15 mouse cellular contexts compared by ENCODE assay signal in the genomic region with DNA sequence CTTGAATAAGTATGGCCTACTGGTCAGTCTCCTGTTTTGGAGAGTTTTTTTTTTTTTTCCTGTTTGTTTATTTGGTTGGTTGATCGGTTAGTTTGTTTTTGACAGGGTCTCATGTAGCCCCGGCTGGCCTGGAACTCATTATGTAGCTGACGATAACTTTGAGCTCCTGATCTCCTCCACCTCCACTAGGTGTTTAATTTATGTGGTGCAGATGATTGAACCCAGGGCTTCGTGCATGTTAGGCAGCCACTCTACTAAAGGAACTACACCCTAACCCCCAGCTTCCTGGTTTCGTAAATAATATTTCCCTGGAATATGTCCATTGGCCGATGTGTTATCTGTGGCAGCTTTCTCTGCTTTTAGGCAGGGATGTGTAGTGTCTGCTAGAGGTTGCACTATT. TPM values are rescaled to one million over a fixed set of nuclear protein-coding genes. Genes with fewer than 3 reads are reported as not detected.
DNase-seq lines count a peak whose midpoint lies in the region.
"Had no signal": no experiment of that assay in that cellular context is flagged by ENCODE, and none has a peak within 500 bp of the region (broad histone marks: within the 10 kb centered on the region; RNA-seq: fewer than 3 reads in every experiment).

No protein-coding gene starts in this region.

- intact Hi-C loops in heart, postnatal 25 days (cut with DNase I), result no loop called here

- DNase-seq in heart, adult 11 months, result peak; percentile 36
- DNase-seq in heart, postnatal 25 days (ENCODE audit: low spot score), result no peak
- DNase-seq in testis, postnatal 10 days (ENCODE audit: low spot score), result peak; percentile 2
- no peak for DNase-seq in testis, postnatal 14 days (ENCODE audit: low spot score)
- peak; percentile 88 for DNase-seq in forelimb bud, embryonic 11.5 days (ENCODE audit: low read depth, low spot score)
- DNase-seq in frontal cortex, postnatal 36 days (ENCODE audit: low spot score in 2 of 2), result no peak
- DNase-seq in adrenal gland, postnatal 25 days, result no peak
- DNase-seq: adrenal gland, postnatal 14 days; cerebellum, adult 11-12 months; cerebellum, postnatal 10 days; heart, postnatal 14 days; kidney, adult 8-10 months; kidney, postnatal 4 days; layer of hippocampus, adult 9-11 months; thymus, postnatal 4 days had no signal

RNA-seq across cellular contexts. Expression of gene Mtx3, which starts 54.5 kb away (rescaled TPM):
- 1 to 10 TPM; 7.7 to 7.8 TPM for total RNA-seq in heart, postnatal 25 days (2021)
- total RNA-seq in adrenal gland, postnatal 25 days (2021), result 22.6 and 25.0 TPM in 2 replicates

Comparison
In these comparisons a context has a peak if more than half of its experiments do, and no peak if none do; other contexts are left out.
1. DNase-seq: peak in heart, adult 11 months (single experiment), testis, postnatal 10 days (single experiment) and forelimb bud, embryonic 11.5 days (single experiment); none in heart, postnatal 25 days (single experiment), testis, postnatal 14 days (single experiment), frontal cortex, postnatal 36 days (0 of 2) and adrenal gland, postnatal 25 days (single experiment).